Comparison of ENCODE assay signal across 13 mouse cellular contexts in the genomic region with DNA sequence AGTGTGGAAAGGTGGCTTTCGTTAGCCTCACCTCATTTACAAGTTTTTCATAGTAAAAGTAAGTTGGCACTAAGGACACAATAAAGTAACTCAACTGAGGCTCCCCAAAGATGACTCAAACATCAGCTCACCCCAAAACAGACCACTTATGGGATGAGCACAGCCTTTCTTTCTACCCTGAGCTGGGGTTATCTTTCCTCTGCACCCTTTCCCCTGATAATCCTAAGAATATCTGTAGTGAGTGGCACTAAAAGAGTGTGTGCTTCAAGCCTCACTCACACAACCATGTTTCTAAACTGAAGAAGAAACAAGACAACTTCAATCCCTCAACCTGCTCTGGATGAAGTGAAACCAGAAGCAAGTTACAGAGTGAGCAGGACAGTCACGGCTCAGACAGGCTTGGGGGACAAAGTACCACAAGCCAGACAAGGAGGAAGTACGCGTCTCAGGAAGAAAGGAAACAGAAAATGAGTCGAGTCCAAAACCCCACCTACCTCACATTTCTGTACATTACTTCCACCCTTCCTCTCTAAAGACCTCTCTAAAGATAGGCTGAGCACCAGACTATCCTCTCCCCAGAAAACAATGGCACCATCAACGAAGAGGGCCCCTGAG. TPM values are rescaled to one million over a fixed set of nuclear protein-coding genes. Genes with fewer than 3 reads are reported as not detected.
DNase-seq lines count a peak whose midpoint lies in the region; ATAC-seq and TF ChIP-seq lines count a peak whose summit lies in the region.
"Had no signal": no experiment of that assay in that cellular context is flagged by ENCODE, and none has a peak within 500 bp of the region (broad histone marks: within the 10 kb centered on the region; RNA-seq: fewer than 3 reads in every experiment).

No protein-coding gene starts in this region.

- no peak for TF ChIP-seq POLR2A in bone marrow macrophage, adult 2 months (IDR thresholded peaks at IDR 0.05; ENCODE audit: borderline replicate concordance, low read depth, low read length)
- no peak for TF ChIP-seq POLR2A in small intestine, adult 2 months (IDR thresholded peaks at IDR 0.05; ENCODE audit: low read depth, low read length)

- H3K9ac ChIP-seq in lung, postnatal 0 days (replicated peaks; ENCODE audit: low read depth): no peak overlapping the region
- H3K9ac ChIP-seq in intestine, embryonic 15.5 days: no peak overlapping the region

- H3K36me3 ChIP-seq in lung, postnatal 0 days (ENCODE audit: insufficient read depth, low read length): peaks cover 16% of the 10 kb centered on the region; the same call in 1 of the 2 replicates
- H3K36me3 ChIP-seq in intestine, embryonic 15.5 days: peaks cover 7% of the 10 kb centered on the region; the same call in 1 of the 2 replicates
- peaks cover 34% of the 10 kb centered on the region for H3K36me3 ChIP-seq in small intestine, adult 2 months (ENCODE audit: control insufficient read depth, insufficient read depth, low read length)

- no peak overlapping the region for H3K4me3 ChIP-seq in lung, postnatal 0 days (ENCODE audit: low read depth, low read length)
- H3K4me3 ChIP-seq in bone marrow macrophage, adult 2 months (ENCODE audit: insufficient read depth, low read length): peak overlapping the region; percentile 26; the same call in 1 of the 2 replicates
- no peak overlapping the region for H3K4me3 ChIP-seq in intestine, embryonic 15.5 days (replicated peaks)
- H3K4me3 ChIP-seq in small intestine, adult 2 months (ENCODE audit: low read depth, low read length): peak overlapping the region; percentile 28; the same call in 1 of the 2 replicates

- ATAC-seq in lung, postnatal 0 days: no peak; the same call in 1 of the 2 replicates
- peak; percentile 72; the same call in 1 of the 2 replicates for ATAC-seq in intestine, embryonic 15.5 days
- ATAC-seq: forebrain, embryonic 14.5 days; Patski had no signal

- no peak for TF ChIP-seq CTCF in lung, postnatal 0 days (IDR thresholded peaks at IDR 0.05)
- no peak for TF ChIP-seq CTCF in bone marrow macrophage, adult 2 months (IDR thresholded peaks at IDR 0.05; ENCODE audit: low read depth, low read length)
- TF ChIP-seq CTCF in small intestine, adult 2 months (IDR thresholded peaks at IDR 0.05; ENCODE audit: extremely low read depth, insufficient read length, insufficient replicate concordance, low read depth, low read length): no peak

- DNase-seq in lung, postnatal 0 days (ENCODE audit: low spot score): peak; percentile 25
- DNase-seq in lung, postnatal 10 days: no peak
- no peak for DNase-seq in cerebellum, postnatal 4 days (ENCODE audit: low spot score in 2 of 2)
- DNase-seq in adrenal gland, adult 2 months: no peak
- DNase-seq: adrenal gland, postnatal 25 days; cerebellum, adult 8-10 months; heart, adult 18-20 months; lung, postnatal 14 days had no signal

- H3K27ac ChIP-seq in lung, postnatal 0 days (ENCODE audit: low read length): no peak overlapping the region; the same call in 1 of the 2 replicates
- 0 out of 2 replicates have a peak overlapping the region, but pooled peaks have one; percentile 21 for H3K27ac ChIP-seq in bone marrow macrophage, adult 2 months (ENCODE audit: insufficient read depth, low read depth, low read length)
- no peak overlapping the region for H3K27ac ChIP-seq in intestine, embryonic 15.5 days
- H3K27ac ChIP-seq in small intestine, adult 2 months (ENCODE audit: insufficient read depth, low read depth, low read length): peak overlapping the region; percentile 94

- TF ChIP-seq EP300 in lung, postnatal 0 days (IDR thresholded peaks at IDR 0.05): no peak

- H3K9me3 ChIP-seq in lung, postnatal 0 days (ENCODE audit: low read length): no peaks in the 10 kb centered on the region
- H3K9me3 ChIP-seq in intestine, embryonic 15.5 days: no peaks in the 10 kb centered on the region

- H3K4me1 ChIP-seq in lung, postnatal 0 days (ENCODE audit: insufficient read depth, low read depth, low read length): no peaks in the 10 kb centered on the region
- peaks cover 9% of the 10 kb centered on the region for H3K4me1 ChIP-seq in bone marrow macrophage, adult 2 months (ENCODE audit: control insufficient read depth, insufficient read depth, low read length)
- no peaks in the 10 kb centered on the region for H3K4me1 ChIP-seq in intestine, embryonic 15.5 days (replicated peaks)
- H3K4me1 ChIP-seq in small intestine, adult 2 months (ENCODE audit: control insufficient read depth, insufficient read depth, insufficient read length, low read length): peaks cover 5% of the 10 kb centered on the region; the same call in 1 of the 2 replicates

- WGBS in lung, postnatal 0 days: 68% methylated on average over 6 of the region's 6 CpGs
- 72% methylated on average over 6 of the region's 6 CpGs for WGBS in intestine, embryonic 15.5 days
- WGBS in small intestine, adult 2 months: 29% methylated on average over 6 of the region's 6 CpGs

- no peaks in the 10 kb centered on the region for H3K27me3 ChIP-seq in lung, postnatal 0 days (replicated peaks; ENCODE audit: insufficient read depth, low read length)
- H3K27me3 ChIP-seq in intestine, embryonic 15.5 days (replicated peaks): no peaks in the 10 kb centered on the region
- H3K27me3 ChIP-seq in small intestine, adult 2 months (ENCODE audit: control insufficient read depth, insufficient read depth, low read length): no peaks in the 10 kb centered on the region
- H3K27me3 ChIP-seq: Patski had no signal

- no peak overlapping the region for H3K4me2 ChIP-seq in lung, postnatal 0 days (replicated peaks; ENCODE audit: low read depth, low read length)
- no peak overlapping the region for H3K4me2 ChIP-seq in intestine, embryonic 15.5 days (replicated peaks)

RNA-seq across cellular contexts. Expression of a gene that starts 27.6 kb away (rescaled TPM):
- 15.2 and 16.1 TPM in 2 replicates for polyA plus RNA-seq in lung, postnatal 0 days (2015; fragmentation: Nextera tagmentation; extraction: Ambion mirVana)
- 1.3 and 1.4 TPM in 2 replicates for polyA plus RNA-seq in bone marrow macrophage, adult 2 months (2012; ENCODE audit: insufficient read depth, insufficient read length, missing spikeins)
- polyA plus RNA-seq in intestine, embryonic 15.5 days (2015; fragmentation: Nextera tagmentation; extraction: Ambion mirVana): 20.6 and 25.6 TPM in 2 replicates
- 1.0 and 1.3 TPM in 2 replicates for polyA plus RNA-seq in small intestine, adult 2 months (2012; rRNA removed)
- total RNA-seq in adrenal gland, adult 2 months (2021): 10 to 100 TPM; 16.7 to 24.6 TPM
- 3.1 and 7.5 TPM in 2 replicates for polyA plus RNA-seq in adrenal gland, adult 2 months (2012; rRNA removed)

RNA-seq across cellular contexts. Expression of a gene that starts 54.6 kb away (rescaled TPM):
- polyA plus RNA-seq in lung, postnatal 0 days (2015; fragmentation: Nextera tagmentation; extraction: Ambion mirVana): 12.6 and 16.7 TPM in 2 replicates
- 8.7 and 11.0 TPM in 2 replicates for polyA plus RNA-seq in bone marrow macrophage, adult 2 months (2012; ENCODE audit: insufficient read depth, insufficient read length, missing spikeins)
- polyA plus RNA-seq in intestine, embryonic 15.5 days (2015; fragmentation: Nextera tagmentation; extraction: Ambion mirVana): 9.9 and 11.0 TPM in 2 replicates
- polyA plus RNA-seq in small intestine, adult 2 months (2012; rRNA removed): 3.7 and 8.3 TPM in 2 replicates
- 10 to 100 TPM; 42.3 to 53.0 TPM for total RNA-seq in adrenal gland, adult 2 months (2021)
- 18.5 TPM in 2 replicates for polyA plus RNA-seq in adrenal gland, adult 2 months (2012; rRNA removed)

Comparison
In these comparisons a context has a peak if more than half of its experiments do, and no peak if none do; other contexts are left out.
1. H3K27ac ChIP-seq: peak in bone marrow macrophage, adult 2 months (single experiment) and small intestine, adult 2 months (single experiment); none in lung, postnatal 0 days (single experiment) and intestine, embryonic 15.5 days (single experiment).
2. H3K4me3 ChIP-seq: peak in bone marrow macrophage, adult 2 months (single experiment) and small intestine, adult 2 months (single experiment); none in lung, postnatal 0 days (single experiment) and intestine, embryonic 15.5 days (single experiment).